In the genomic region with DNA sequence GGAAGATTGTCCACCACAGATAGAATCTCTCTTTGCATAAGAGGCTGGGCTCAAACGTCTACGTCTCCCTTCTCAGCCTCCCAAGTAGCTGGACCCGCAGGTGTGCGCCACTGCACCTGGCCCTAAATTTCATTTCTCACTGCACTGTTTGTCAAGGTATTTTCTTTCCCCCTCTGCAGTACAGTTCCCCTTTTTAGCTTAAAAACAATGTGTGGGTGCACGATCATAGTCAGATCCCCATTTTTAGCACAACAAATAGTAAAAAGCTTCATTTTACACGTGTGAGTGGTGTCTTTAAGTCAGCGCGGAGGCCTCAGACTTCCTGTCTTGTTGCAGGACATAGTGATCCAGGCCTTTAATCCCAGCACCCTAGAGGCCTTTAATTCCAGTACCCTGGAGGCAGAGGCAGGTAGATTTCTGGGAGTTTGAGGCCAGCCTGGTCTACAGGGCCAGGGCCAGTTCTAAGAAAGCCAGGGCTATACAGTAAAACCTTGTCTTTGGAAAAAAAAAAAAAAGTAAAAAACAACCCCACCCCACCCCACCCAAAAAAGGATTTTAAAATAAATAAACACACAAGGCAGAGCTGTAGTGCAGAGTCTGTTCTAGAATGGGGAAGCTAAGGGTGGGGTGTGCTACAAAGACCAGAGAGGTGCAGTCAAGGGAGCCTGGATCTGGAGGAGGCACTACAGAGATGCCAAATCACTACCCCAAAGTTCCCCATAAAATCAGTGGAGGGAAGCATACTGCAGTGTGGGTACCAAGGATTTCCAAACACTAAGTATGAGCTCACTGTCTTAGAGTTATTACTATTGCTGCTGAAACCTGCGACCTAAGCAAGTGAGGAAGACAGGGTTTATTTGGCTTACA, we compare ENCODE assay signal across 19 mouse cellular contexts. TPM values are rescaled to one million over a fixed set of nuclear protein-coding genes. Genes with fewer than 3 reads are reported as not detected.
DNase-seq lines count a peak whose midpoint lies in the region; ATAC-seq and TF ChIP-seq lines count a peak whose summit lies in the region.
"Had no signal": no experiment of that assay in that cellular context is flagged by ENCODE, and none has a peak within 500 bp of the region (broad histone marks: within the 10 kb centered on the region; RNA-seq: fewer than 3 reads in every experiment).

No protein-coding gene starts in this region.

- no peaks in the 10 kb centered on the region for H3K79me2 ChIP-seq in CH12.LX (replicated peaks; ENCODE audit: control insufficient read depth, extremely low read depth, insufficient read depth, poor library complexity, severe bottlenecking)

- TF ChIP-seq CTCF in CH12.LX (conservative IDR thresholded peaks at IDR 0.05 in 1 of 2, IDR thresholded peaks at IDR 0.05 in 1 of 2; ENCODE audit: low read depth in 2 of 2, low read length in 2 of 2): no peak

- H3K4me1 ChIP-seq in CH12.LX (ENCODE audit: control insufficient read depth in 1 of 2, insufficient read depth in 2 of 2): peaks cover 20 to 73% of the 10 kb centered on the region in 2 experiments
- H3K4me1 ChIP-seq: hindbrain, embryonic 15.5 days had no signal

- no peak for TF ChIP-seq RAD21 in CH12.LX (IDR thresholded peaks at IDR 0.05; ENCODE audit: low read depth, low read length)

- H3K4me3 ChIP-seq in CH12.LX (replicated peaks in 1 of 3; ENCODE audit: low read depth in 2 of 3, low read length in 2 of 3, poor library complexity in 1 of 3): no peak overlapping the region
- H3K4me3 ChIP-seq: embryonic facial prominence, embryonic 12.5 days; forebrain, embryonic 12.5 days; heart, adult 2 months; heart, embryonic 12.5 days; hindbrain, embryonic 15.5 days had no signal

- ATAC-seq in monocyte, adult 5-6 weeks (replicated peaks; ENCODE audit: insufficient number of reproducible peaks, low FRiP score, low TSS enrichment, poor library complexity, severe bottlenecking): 0 out of 2 replicates have a peak, but pooled peaks have one; percentile 36
- ATAC-seq: forebrain, embryonic 16.5 days had no signal

- H3K4me2 ChIP-seq in CH12.LX (ENCODE audit: insufficient read depth, low read depth, poor library complexity, severe bottlenecking): 0 out of 2 replicates have a peak overlapping the region, but pooled peaks have one; percentile 9
- H3K4me2 ChIP-seq: embryonic facial prominence, embryonic 12.5 days; forebrain, embryonic 12.5 days; heart, embryonic 12.5 days; hindbrain, embryonic 15.5 days had no signal

- no peak overlapping the region for H3K27ac ChIP-seq in CH12.LX (ENCODE audit: insufficient read depth, low read depth)
- H3K27ac ChIP-seq: embryonic facial prominence, embryonic 12.5 days; forebrain, embryonic 12.5 days; heart, adult 2 months; hindbrain, embryonic 15.5 days had no signal

- no peaks in the 10 kb centered on the region for H3K27me3 ChIP-seq in CH12.LX (replicated peaks)
- H3K27me3 ChIP-seq: embryonic facial prominence, embryonic 12.5 days; heart, embryonic 12.5 days; hindbrain, embryonic 15.5 days had no signal

- no peaks in the 10 kb centered on the region for H3K9me3 ChIP-seq in CH12.LX (replicated peaks; ENCODE audit: low read length)
- H3K9me3 ChIP-seq: embryonic facial prominence, embryonic 12.5 days; forebrain, embryonic 12.5 days; heart, embryonic 12.5 days; hindbrain, embryonic 15.5 days had no signal

- peak; percentile 88 for TF ChIP-seq EP300 in CH12.LX (IDR thresholded peaks at IDR 0.05; ENCODE audit: low read length)

- TF ChIP-seq POLR2A in CH12.LX (IDR thresholded peaks at IDR 0.05; ENCODE audit: low read depth, low read length): no peak

- H3K36me3 ChIP-seq in CH12.LX (replicated peaks in 1 of 2; ENCODE audit: control insufficient read depth in 1 of 2, insufficient read depth in 1 of 2, low read length in 1 of 2): no peaks in the 10 kb centered on the region
- H3K36me3 ChIP-seq: embryonic facial prominence, embryonic 12.5 days; forebrain, embryonic 12.5 days; heart, embryonic 12.5 days; hindbrain, embryonic 15.5 days had no signal

- peak; percentile 31 for DNase-seq in lung, postnatal 36 days
- no peak for DNase-seq in lung, postnatal 14 days
- peak; percentile 68 for DNase-seq in CH12.LX (ENCODE audit: extremely low read depth)
- DNase-seq in spleen, postnatal 36 days (ENCODE audit: low spot score in 2 of 2): peak; percentile 84 to 85
- no peak for DNase-seq in urinary bladder, postnatal 4 days (ENCODE audit: low spot score in 2 of 2)
- no peak for DNase-seq in urinary bladder, postnatal 10 days (ENCODE audit: low spot score)
- DNase-seq in thymus, postnatal 4 days: no peak
- DNase-seq: adrenal gland, postnatal 10 days; cerebellum, adult 11-12 months; cerebellum, adult 9-10 months; cerebellum, postnatal 25 days; gastrocnemius, postnatal 10 days; heart, adult 2 months had no signal

- dilution Hi-C loops in CH12.LX (cut with MboI; ENCODE audit: extremely low pct_ligation_motif_present, extremely low pct_unique_long_range_greater_than_20kb, low sequenced_read_pairs): no loop called here

- no peak overlapping the region for H3K9ac ChIP-seq in CH12.LX (ENCODE audit: insufficient read depth, low read depth)
- H3K9ac ChIP-seq: embryonic facial prominence, embryonic 12.5 days; forebrain, embryonic 12.5 days; heart, embryonic 12.5 days; hindbrain, embryonic 15.5 days had no signal

- in situ Hi-C loops in CH12.LX (cut with MboI; ENCODE audit: low pct_ligation_motif_present, low pct_unique_long_range_greater_than_20kb, low sequenced_read_pairs): loop anchor here (5.0 kb wide), 1 partner anchor 38 kb away; no protein-coding TSS in a partner anchor

TF ChIP-seq in CH12.LX, 34 proteins besides CTCF, POLR2A, EP300 and RAD21:
- TF ChIP-seq TCF12 (IDR thresholded peaks at IDR 0.05; ENCODE audit: low read depth, low read length): peak; percentile 94
- no peak for TF ChIP-seq ZKSCAN1 (IDR thresholded peaks at IDR 0.05; ENCODE audit: borderline replicate concordance, low read depth, low read length)
- 0 out of 2 replicates have a peak, but pooled peaks have one; percentile 46 for TF ChIP-seq MYC (IDR thresholded peaks at IDR 0.05; ENCODE audit: low read depth, low read length)
- TF ChIP-seq BHLHE40 (IDR thresholded peaks at IDR 0.05; ENCODE audit: low read depth, low read length): peak; percentile 86
- peak; percentile 64 for TF ChIP-seq ETS1 (conservative IDR thresholded peaks at IDR 0.05; ENCODE audit: low read depth, low read length)
- TF ChIP-seq MEF2A (IDR thresholded peaks at IDR 0.05; ENCODE audit: borderline replicate concordance, low read depth, low read length): peak; percentile 92
- TF ChIP-seq CHD2 (IDR thresholded peaks at IDR 0.05; ENCODE audit: low read length): peak; percentile 45; the same call in 1 of the 2 replicates
- peak; percentile 59; the same call in 1 of the 2 replicates for TF ChIP-seq IRF4 (IDR thresholded peaks at IDR 0.05; ENCODE audit: low read depth, low read length)
- no peak for TF ChIP-seq UBTF (IDR thresholded peaks at IDR 0.05; ENCODE audit: low read depth, low read length)
- TF ChIP-seq ZNF384 (IDR thresholded peaks at IDR 0.05; ENCODE audit: low read depth, low read length): peak; percentile 51
- TF ChIP-seq MAX (IDR thresholded peaks at IDR 0.05; ENCODE audit: low read length): peak; percentile 38
- peak; percentile 20; the same call in 1 of the 2 replicates for TF ChIP-seq MXI1 (IDR thresholded peaks at IDR 0.05; ENCODE audit: low read depth, low read length)
- peak; percentile 42; the same call in 1 of the 2 replicates for TF ChIP-seq SIN3A (IDR thresholded peaks at IDR 0.05; ENCODE audit: low read length)
- peak; percentile 16; the same call in 1 of the 2 replicates for TF ChIP-seq JUND (conservative IDR thresholded peaks at IDR 0.05; ENCODE audit: low read depth, low read length)
- TF ChIP-seq KAT2A (IDR thresholded peaks at IDR 0.05; ENCODE audit: insufficient replicate concordance, low read length): no peak

RNA-seq across cellular contexts. Expression of a gene that starts 42.1 kb away (rescaled TPM):
- total RNA-seq in CH12.LX (2012; rRNA removed) (33.2 and 37.9 TPM in 2 replicates), CH12.LX (2014; rRNA removed) (40.9 and 47.6 TPM in 2 replicates)
- 31.6 and 41.5 TPM in 2 replicates for polyA plus RNA-seq in CH12.LX (2012; ENCODE audit: insufficient read length, low read depth)
- total RNA-seq in monocyte, adult 5-6 weeks (2017): 64.1 to 102 TPM (median 64.6 TPM) in 3 replicates

Comparison
In these comparisons a context has a peak if more than half of its experiments do, and no peak if none do; other contexts are left out.
1. DNase-seq: peak in lung, postnatal 36 days (single experiment), CH12.LX (single experiment) and spleen, postnatal 36 days (2 of 2); none in lung, postnatal 14 days (single experiment), urinary bladder, postnatal 4 days (0 of 2), urinary bladder, postnatal 10 days (single experiment) and thymus, postnatal 4 days (single experiment).